Mouse (Mus musculus) adrenal gland, postnatal 14 days (tissue): ENCODE results near the gene Scgb2b19. TPM values are rescaled to one million over a fixed set of nuclear protein-coding genes. Genes with fewer than 3 reads are reported as not detected.
"Not testable (repeated sequence)": the region's sequence is repeated elsewhere in the genome, so short reads cannot be mapped to it uniquely, and the experiment has no call there.

Source experiments
- DNase-seq: peaks from one replicate; pipeline ENCODE4 v3.0.0; 2021; ENCODE audit warnings: mixed read lengths
- long read RNA-seq, 2 experiments: library from polyadenylated mRNA; stranded (forward); transcript quantifications; one replicate each; pipeline ENCODE4 v2.0.0; 2021
- total RNA-seq: library from RNA; stranded (reverse); gene quantifications from 2 replicates; pipeline ENCODE4 v1.2.3, GENCODE M21; 2021

Gene Scgb2b19
- total RNA-seq, result not detected in 2 replicates
- long read RNA-seq, experiment 1, result 0 reads
- long read RNA-seq, experiment 2, result 0 reads

DNA sequence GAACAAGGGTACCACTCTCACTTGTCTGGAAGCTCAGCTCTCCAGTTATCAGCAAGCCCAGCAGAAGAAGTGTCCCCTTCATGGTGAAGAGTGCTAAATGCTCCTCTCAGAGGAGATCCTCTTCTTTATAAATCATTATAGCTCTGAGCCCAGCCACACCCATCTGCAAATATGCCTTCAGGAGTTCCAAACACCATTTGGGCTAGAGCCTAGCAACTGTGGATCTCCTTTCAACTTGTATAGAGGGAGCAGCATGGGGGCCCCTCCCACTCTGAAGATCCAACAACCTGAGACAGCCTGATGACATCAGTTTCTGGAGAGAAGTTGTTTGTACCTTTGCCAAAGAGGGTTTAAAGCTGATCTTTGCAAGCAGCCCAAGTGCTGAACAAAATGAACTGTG lies at the start of gene Scgb2b19:
Gene Scgb2b19, minus strand, starts transcription at position 101 of the 400 bp plus-strand sequence.
- DNase-seq, result not testable (repeated sequence)

DNA sequence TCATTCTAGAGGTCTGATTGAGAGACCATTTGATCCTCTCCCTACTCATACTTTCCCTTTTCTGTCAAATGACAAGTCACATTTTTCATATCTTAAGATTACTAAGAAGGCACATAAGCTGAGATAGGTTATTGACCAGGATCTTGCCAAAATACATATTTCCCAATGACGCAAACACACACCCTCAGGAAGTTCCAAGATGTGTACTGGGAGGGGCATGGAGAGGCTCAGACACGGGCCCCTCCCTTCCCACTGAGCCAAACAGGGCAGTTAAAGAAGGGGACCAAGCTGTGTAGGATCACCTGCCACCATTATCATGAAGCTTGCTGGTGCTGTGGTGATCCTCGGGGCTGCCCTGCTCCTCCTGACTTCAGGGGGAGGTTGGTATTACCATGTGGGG lies 6.9 kb upstream of the Scgb2b19 start, which contains the start of gene Scgb1b19:
Gene Scgb1b19, plus strand, starts transcription at position 301 of the 400 bp plus-strand sequence.
- DNase-seq, result not testable (repeated sequence)

Other genes with a start within 250 kb of the Scgb2b19 start
- gene Scgb2b17, start 223.8 kb downstream of the Scgb2b19 start, total RNA-seq, result not detected in 2 replicates
- not detected in 2 replicates for gene Scgb1b17, start 216.9 kb downstream of the Scgb2b19 start, total RNA-seq
- gene Scgb2b18, start 106.5 kb downstream of the Scgb2b19 start, total RNA-seq, result not detected in 2 replicates
- gene Scgb1b18, start 94.8 kb downstream of the Scgb2b19 start, total RNA-seq, result not detected in 2 replicates
- not detected in 2 replicates for gene Scgb1b19, start 7.0 kb upstream of the Scgb2b19 start, total RNA-seq
- not detected in 2 replicates for gene Scgb2b20, start 86.0 kb upstream of the Scgb2b19 start, total RNA-seq
- not detected in 2 replicates for gene Scgb1b20, start 92.9 kb upstream of the Scgb2b19 start, total RNA-seq
- gene Scgb2b21, start 240.1 kb upstream of the Scgb2b19 start, total RNA-seq, result not detected in 2 replicates